Mouse (Mus musculus) forelimb bud, embryonic 11.5 days (tissue): ENCODE results near the gene Tns4.

Experiments used
- DNase-seq: peaks from one replicate; pipeline ENCODE4 v3.0.0-alpha.2; 2012; ENCODE audit warnings: low read depth, low spot score

The Tns4 gene

DNA sequence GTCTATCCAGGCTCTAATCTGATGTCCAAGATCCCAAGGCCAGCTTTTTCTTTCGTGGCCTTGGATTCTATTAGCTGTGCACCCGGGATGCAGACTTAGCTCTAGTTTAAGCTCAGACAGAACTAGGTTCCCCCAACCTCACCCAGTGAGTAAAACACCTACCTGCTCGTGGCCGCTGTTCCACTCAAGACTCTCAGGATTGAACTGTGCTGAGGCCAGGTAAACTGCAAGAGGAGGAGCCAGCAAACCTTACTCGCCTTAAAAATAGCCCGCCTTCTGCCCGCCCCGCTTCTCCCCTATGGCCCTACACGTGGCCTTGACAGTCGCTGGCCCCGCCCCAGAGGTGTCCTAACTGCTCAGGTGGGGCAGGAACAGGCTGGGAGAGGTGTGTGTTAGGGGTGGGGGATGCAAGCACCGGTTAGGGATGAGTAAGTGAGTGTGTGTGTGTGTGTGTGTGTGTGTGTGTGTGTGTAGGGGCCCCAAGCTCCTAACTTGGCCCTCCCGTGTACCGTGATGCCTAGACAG lies at the start of gene Tns4:
TSS of gene Tns4 (minus strand) at position 230 of the 525 bp plus-strand sequence.
- DNase-seq: no peak

DNA sequence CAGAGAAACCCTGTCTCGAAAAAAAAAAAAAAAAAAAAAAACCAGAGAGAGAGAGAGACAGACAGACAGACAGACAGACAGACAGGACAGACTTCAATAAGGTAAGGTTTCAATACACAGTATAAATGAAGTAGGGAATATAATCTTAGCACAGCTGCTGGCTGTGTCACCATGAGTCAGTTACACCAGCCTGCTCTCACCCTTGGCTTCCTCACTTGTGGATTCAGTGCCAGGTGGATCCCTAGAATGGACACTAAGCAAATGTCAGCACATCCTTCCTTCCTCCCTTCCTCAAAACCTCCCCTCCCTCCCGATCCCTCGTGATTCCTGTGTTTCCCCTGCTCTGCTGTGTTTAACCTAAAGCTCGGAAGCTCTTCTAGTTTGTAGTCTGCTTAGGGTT lies 48.3 kb upstream of the Tns4 start:
- no peak for DNase-seq

DNA sequence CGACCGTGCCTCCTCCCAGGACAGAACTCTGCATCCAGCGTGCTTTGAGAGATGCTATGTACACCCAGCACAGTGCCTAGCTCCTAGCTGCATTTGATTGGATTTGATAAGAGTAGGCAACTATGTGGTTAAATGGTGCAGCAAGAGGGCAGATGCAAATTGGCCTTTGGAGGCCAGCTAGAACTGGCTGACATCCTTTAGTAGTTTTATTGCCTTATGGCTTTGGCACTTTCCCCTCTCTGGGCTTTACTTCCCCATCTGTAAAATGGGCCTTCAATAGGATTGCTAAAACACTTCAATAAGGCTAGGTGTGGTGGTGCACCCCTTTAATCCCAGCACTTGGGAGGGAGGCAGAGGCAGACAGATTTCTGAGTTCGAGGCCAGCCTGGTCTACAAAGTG lies 47.9 kb upstream of the Tns4 start:
- DNase-seq: no peak

DNA sequence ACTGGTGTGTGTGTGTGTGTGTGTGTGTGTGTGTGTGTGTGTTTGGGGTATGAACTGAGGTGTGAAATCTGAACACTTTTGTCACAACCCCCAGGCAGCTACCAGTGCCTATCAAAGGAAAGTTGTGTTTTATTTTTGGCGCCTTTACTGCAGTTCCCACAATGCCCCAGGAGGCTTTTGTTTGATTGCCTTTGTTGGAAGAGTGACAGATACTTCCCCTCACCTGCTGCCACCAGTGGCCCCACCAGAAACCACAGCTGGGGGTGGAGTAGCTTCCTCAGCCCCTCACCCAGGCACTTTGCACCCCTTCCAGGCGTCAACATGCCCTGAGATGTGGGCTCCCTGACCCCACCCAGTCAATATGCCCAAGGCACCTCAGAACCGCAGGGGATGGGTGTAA lies 47.3 kb upstream of the Tns4 start:
- no peak for DNase-seq

DNA sequence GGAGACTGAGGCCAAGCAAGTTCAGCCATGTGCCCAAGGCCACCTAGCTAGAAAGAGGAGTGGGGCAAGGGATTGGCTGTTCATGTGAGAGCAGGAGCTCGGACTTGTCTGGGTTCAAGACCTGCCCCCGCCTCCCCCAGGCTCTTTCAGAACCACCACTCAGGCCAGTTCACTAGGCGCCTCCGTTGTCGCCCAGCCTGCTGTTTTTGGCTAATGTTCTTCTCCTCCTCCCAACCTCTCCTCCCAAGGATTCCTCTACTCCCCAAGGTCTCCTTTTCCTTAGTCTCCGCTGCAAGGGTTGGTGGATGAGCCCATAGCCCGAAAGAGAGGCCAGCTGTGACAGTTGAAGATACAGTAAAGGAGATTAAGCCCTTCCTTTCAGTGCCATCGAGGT lies 45.9 kb upstream of the Tns4 start:
- no peak for DNase-seq

DNA sequence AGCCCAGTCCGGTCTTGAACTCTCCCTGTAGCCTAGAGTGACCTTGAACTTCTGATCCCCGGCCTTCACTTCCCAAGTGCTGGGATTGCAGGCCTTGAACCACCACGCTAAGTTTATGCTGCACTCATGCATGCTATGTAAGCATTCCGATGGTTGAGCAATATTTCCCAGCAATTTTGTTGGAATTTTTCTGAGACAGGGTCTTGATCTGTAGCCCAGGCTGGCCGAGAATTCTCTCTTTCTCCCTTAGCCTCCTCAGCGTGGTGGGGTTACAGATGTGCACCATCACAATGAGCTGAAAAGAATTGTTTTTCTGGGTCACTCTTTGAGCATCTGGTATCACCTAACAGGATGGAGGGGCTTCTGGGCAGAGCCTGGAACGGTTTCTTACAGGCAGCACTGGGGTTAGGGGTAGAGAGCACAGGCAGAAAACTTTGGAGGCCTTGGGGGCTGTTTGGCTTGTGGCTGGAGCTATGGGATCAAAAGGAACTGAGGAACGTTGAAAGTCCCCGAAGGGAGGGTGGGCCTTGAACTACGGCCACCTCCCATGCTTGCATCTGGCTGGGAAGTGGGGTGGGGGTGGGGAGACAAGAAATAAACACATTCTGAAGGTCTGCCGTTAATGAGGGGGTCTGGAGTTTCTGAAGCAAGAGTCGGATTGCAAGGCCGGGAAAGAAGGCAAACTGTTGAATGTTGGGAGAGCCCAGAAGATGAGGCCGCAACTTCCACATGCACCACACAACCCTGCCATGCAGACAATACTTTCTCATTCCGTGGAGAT lies 45.4 kb upstream of the Tns4 start:
- DNase-seq: peak; percentile 77

DNA sequence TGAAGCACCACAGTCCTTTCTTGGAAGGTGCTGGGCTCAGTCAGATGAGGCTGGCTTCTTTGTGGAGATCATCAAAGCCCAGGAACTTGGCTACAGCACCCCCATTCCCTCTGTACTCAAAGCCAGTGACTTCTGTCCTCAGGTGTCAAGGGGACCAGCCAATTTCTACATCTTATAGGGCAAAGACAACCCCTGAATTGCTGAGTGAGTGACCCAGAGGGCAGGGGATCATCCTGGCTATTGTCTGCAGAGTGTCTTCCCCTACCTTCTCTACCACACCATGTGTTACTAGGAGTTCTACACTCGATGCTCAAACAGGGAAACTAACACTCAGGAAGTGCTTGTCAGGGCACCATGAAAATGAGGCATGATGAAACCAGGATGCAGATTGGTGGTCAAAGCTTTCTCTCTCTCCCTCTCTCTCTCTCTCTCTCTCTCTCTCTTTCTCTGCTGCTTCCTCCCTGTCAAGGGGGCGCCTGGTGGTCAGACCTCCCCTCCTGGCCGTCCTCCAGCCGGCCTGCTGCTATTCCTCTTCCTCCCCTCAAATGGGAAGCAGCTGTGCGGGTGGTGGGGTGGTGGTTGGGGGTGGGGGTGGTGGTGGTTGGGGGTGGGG lies 44.3 kb upstream of the Tns4 start:
- no peak for DNase-seq

DNA sequence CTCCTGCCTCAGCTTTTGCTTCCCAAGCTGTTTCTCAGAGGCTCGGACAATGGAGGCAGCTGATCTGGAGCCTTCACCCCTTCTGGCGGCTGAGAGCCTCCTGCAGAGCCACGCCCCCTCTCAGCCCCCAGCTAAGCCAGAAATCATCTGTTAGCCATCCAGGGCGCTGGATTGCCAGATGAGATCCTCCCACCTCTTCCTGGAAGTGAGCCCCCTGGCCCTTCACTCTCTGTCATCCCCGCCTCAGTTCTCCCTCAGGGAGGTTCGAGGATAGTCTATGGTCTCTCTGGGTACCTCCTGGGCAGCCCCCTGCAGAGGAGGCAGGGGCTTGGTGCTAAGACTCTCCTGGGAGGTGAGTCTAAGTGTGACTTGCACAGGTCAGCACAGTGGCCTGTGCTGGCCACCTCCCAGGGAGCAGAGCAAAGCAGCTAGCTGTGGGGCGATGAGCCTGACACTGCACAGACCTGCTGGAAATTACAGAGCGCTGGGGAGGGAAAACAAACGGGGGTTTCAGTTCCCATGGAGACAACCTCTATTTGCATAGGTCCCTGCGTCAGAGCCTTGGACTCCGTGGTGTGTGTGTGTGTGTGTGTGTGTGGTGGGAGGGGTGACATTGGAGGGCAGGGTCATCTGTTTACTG lies 43.1 kb upstream of the Tns4 start:
- peak; percentile 81 for DNase-seq

DNA sequence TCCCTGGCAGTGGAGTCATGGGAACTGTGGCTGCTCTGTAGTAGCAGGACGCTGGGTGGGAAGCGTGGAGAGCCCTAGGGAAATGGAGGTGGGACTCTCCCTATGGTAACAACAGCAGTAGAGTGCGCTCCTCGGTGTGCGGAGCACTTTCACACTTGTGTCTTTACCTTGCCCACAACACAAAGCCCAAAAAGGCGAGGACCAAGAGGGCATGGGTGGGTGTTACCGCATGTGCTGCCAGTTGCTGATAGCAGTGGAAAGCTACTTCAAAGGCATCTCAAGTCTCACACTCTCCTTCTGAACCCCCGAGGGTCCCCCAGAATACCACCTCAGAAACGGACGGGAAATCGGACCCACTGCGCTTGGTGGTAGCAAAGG lies 42.3 kb upstream of the Tns4 start:
- DNase-seq: no peak

DNA sequence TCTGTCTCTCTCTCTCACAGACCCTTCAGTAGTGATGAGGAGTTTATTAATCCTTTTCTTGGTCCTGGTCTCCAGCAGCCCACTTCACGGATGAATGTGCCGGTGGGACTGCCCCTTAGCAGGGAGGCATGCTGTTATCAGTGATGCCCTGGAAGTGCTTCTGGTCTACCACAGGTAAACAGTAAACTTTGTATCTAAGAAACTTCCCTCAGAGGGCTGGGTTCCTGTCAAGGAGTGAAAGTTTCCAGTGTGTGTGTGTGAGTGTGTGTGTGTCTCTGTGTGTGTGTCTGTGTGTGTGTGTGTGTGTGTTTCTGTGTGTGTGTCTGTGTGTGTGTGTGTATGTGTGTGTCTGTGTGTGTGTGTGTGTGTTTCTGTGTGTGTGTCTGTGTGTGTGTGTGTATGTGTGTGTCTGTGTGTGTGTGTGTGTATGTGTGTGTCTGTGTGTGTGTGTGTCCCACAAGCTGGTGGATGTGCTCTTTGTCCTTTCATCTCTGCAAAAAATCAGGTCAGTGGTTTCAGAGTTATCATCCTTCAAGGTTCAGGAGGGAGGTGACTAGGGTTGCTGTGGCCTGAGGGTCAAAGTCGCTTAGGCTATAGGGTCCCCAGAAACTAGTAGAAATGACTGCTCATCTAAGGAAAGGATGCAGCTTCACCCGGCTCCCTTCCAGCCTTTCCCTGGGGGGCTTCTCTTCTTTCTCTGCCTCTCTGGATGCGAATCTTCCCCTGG lies 41.8 kb upstream of the Tns4 start:
- DNase-seq: no peak

DNA sequence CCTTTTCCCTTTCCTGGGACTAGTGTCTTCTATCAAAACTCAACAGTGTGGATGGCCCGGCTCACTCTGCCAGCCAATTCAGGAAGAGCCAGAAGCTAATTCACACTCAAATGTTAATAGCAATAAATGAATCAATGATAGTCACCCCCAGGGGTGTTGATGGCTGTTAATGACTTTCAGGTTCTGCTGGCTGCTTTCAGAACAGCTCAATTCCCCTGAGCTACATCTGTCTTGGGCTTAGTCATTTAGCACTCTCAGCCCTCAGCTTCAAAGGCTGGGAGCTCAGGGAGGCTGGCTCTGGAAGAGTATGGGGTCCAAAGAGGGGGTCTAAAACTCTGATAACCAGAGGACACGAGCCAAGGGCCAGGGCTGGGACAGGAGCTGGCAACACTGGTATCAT lies 40.2 kb upstream of the Tns4 start:
- no peak for DNase-seq

DNA sequence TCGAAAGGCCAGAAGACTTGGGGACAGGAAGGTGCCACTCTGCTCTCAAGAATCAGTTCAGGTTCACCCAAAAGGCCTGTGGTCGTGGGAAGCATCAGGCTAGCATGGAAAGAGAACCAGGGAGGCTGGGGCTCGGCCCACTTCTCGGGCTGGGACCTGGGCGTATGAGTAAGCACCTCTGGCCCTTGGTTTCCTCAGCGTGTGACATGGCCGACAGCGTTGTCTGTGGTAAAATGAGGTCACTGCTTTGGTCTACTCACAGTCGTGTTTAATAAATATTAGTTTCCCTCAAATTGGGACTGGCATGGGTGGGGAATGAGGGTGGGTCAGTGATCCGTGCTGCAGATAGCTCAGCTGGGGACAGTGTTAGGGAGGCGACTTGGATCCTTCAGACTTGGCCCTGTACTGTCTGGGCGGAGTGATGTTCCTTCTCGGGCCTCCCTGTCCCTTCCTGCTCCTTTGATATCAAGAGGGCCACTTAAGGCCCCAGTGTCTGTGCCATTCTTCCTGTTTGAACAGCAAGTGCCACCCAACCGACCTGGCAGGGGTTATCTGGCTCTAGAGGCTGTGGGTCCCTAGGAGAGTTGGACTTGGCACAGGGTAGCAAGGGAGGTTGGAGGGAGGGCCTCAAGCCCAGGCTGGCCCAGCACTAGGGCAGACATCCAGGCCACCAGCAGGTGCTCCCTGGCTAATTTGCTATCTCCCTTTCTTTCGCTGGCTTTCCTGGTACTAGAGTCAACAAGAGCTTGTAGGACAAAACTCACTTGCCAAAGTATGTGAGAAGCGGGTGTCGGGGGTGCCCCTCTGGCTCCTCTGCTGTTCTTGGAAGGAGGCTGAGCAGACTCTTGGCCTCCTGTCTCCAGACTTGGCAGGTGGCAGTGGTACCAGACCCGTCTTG lies 38.9 kb upstream of the Tns4 start:
- no peak for DNase-seq

DNA sequence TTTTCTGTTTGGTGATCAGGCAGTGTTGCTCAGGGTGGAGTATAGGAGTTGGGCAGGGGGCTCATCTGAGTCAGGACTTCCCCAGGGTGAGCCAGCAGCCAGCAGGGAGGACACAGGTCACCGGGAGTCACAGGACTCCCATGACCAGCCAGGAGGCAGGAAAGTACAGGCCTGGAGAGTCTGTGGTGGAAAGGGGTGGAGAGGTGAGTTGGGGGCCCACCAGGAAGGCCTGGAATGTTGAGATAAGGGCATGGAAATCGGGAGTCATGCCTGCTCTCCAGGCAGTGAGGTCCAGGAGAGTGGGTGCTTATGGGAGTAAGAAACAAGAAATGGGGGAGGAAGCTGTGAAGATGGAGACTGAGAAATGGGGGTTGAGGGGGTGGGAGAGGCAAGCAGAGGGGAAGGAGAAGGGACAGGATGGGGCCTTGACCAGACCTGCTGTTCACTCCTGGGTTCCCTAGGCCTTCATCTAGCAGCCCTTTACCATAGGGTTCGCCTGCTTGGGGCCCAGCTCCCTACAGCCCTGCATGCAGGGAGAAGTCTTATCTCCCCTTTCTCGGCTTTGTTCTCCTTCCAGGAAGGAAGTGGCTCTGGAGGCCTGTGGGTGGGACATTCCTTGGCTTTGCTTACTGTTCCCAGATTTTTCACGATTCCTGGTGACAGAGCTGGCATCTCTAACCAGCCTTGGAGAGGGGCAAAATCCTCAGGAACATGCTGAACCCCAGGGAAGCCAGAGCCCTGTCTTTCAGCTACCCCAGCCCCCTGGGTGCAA lies 37.6 kb upstream of the Tns4 start:
- DNase-seq: no peak

DNA sequence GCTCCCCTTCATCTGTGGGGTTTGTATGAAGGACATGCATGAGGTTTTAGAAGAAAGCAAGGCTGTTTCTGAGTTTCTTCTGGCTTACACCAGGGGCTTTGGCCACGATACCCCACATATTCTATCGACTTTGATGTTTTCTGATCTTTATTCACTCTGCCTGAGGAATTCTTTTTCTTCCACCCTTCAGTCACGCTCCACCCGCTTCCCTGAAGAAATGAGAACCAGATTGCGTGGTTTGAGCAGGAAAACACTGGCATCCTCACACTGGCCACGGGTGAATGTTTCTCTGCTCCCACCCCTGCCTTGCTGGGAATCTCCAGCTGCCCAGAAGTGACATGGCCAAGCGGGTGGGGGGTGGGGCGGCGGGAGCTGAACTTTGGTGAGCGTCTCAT lies 35.5 kb upstream of the Tns4 start:
- no peak for DNase-seq

DNA sequence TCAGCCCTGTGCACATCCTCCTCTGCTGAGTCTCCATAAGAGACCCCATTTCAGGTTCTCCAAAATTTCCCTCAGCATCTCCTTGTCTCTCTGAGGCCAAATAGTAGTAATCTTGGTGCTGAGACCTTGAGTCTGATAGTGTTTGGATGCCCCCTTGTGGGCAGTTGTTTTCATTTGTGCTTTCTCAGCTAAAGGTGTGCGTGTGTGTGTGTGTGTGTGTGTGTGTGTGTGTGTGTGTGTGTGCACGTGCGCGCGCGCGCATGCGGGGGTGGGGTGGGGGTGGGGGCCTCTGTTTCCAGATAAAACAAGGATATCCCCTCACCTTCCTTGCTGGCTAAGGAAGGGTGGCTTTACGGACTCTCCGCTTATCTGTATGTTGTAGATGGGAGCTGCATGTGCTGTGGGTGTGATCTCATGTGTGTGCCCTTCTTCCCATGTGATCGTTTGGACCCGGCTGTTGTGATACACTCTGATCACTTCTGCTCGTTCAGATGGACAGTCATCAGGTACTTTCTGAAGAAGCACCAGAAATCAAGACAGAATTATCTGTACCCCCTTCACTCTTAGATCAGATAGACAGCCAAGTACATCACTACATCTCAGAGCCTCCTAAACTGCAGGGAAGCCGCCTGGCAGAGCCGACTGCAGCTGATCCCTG lies 35.0 kb upstream of the Tns4 start:
- DNase-seq: peak; percentile 71

DNA sequence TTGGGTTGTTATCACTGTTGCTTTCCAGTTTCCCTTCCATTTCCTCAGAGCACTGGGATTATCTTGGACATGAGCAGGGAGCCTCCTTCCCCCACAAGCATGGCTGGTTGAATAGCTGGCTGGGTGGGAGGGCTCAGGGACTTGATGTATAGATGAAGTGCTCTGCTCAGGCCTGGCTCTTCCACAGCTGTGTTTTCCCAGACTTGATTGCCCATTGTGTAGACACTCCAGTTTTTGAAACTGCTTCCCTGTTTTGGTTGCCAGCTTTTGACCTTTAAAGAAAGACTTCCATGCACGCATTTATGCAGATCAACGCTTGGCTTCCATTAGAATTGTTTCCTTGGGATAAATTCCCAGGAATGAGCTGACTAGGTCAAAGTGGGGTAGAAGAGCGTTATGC lies 33.6 kb upstream of the Tns4 start:
- no peak for DNase-seq

DNA sequence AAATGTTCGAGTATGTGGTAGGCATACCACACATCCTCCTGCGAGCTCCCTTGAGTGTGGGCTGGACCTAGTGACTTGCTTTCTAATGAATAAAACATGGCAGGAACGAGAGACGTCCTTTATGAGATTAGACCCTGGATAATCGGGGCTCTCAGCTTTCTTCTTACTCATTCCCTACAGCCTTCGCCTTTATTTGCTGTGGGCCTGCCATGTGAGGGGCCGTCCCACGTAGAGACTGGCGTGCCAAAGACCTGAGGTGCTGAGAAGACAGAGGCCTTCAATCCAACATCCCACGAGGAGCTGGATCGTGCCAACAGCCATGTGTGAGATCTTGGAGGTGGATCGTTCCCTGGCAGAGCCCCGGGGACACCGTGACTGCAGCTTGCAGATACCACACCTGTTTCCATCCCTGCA lies 32.1 kb upstream of the Tns4 start:
- no peak for DNase-seq

DNA sequence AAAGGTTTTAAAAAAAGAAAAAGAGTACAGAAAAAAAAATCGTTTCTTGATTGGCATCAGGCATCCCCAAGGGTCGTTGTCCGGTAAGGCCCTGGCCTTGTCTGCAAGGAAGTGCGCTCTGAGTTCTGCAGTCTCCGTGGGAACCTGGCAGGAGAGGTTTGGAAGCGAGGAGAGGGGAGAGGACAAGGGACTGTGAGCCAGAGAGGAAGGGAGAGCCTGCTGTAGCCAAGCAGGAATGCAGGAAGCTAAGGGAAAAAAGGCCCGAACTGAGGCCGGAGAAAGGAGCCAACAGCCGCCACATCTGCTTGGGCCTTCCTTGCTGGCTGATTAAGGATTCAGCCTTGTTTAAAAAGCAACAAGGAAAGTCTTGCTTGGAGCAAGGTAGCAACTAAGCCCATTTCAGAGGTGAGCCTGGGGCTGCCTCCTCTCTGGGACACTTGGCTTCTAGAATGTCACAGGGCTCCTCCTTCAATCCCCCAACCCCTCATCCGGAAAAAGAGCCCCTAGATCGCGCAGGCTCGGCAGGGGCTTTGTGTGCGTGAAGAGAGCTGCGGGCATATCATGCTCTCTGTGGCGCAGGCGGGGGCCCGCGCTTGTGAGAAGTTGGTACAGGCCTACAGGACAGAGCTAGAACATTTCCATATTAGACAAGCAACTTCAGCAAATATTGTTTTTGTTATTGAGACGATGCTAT lies 31.6 kb upstream of the Tns4 start:
- no peak for DNase-seq

DNA sequence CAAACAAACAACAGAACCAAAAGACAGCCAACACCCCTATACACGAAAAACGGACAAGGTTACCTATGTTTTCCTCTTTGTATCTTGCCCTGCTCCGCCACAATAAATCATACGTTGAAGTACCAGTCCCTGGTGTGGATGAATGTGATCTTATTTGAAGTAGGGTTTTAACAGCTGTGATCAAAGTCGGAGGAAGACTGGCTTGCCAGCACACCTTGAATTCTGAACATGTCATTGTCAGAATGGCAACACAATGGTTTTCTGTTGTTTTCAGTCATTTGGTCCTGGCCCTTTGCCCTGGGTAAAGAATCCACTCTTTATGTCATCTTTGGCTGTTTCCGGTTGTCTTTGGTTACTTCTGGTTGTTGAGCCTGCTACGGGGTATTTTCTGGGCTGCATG lies 29.9 kb upstream of the Tns4 start:
- DNase-seq: no peak
